Mouse (Mus musculus) kidney, adult 2 months (tissue): ENCODE measurements around the gene Fasl.

Experiments used
- CTCF ChIP-seq: fragments of 200-500 bp; conservative IDR thresholded peaks from 2 replicates; pipeline ENCODE4 v1.5.1; 2011; ENCODE audit warnings: low read depth, mild to moderate bottlenecking, control low read depth, low read length, moderate library complexity, mixed read lengths; ENCODE audit not compliant: insufficient read depth, insufficient read length
- POLR2A ChIP-seq: fragments of 200-500 bp; IDR thresholded peaks from one replicate; pipeline ENCODE4 v1.6.1; 2011; ENCODE audit warnings: low read depth, low read length, control low read depth

GRCm38 (mm10) chr1:161791854-161792686 lies 3.8 kb upstream of the Fasl start:
- TF ChIP-seq CTCF (no peak), POLR2A (no peak)
